Mouse (Mus musculus): ENCODE results near the gene Gm4131. TPM values are rescaled to one million over a fixed set of nuclear protein-coding genes. Genes with fewer than 3 reads are reported as not detected.
"Not testable (repeated sequence)": the region's sequence is repeated elsewhere in the genome, so short reads cannot be mapped to it uniquely, and the experiment has no call there.

The Gm4131 gene
- not detected in 2 replicates for polyA plus RNA-seq (2012; rRNA removed)

DNA sequence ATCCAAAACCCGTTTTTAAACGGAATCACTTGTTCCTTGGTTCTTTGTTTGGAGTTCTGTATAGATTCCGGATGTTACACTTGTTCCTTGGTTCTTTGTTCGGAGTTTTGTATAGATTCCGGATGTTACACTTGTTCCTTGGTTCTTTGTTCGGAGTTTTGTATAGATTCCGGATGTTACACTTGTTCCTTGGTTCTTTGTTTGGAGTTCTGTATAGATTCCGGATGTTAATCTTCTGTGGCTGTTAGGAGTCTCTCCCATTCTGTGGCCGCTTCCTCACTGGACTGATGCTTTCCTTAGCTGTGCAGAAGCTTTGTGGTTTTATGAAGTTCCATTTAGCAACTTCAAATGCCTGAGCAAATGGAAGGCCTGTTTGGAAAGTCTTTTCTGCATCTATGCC, at the start of gene Gm4131:
TSS of gene Gm4131 (minus strand) at position 101 of the 400 bp plus-strand sequence.
- not testable (repeated sequence) for H3K4me1 ChIP-seq (ENCODE audit: control insufficient read depth, insufficient read depth, low read length); H3K4me3 ChIP-seq (ENCODE audit: insufficient read depth, low read length); H3K27ac ChIP-seq (ENCODE audit: insufficient read depth, low read length)

DNA sequence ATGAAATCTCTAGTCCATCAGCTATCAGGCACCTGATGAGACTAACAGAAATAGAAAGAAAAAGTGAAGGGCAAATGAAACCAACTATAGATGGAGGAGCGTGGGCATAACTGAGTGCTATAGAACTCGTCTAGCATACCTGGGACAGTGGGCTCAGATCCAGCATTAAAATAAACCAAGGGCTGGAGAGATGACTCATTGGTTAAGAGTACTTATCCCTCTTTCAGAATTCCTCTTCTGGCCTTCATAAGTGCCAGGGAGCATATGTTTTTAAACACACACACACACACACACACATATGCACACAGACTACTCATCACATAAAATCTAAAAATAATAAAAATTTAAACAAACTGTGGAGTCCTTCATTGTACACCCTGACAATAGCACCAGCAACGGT, 43.2 kb upstream of the Gm4131 start:
- TF ChIP-seq POLR2A (IDR thresholded peaks at IDR 0.05; ENCODE audit: extremely low read depth, insufficient read depth, low read length), result no peak
- TF ChIP-seq CTCF (IDR thresholded peaks at IDR 0.05; ENCODE audit: extremely low read depth, insufficient read depth, low read length), result no peak
- Histone ChIP-seq H3K4me3 (ENCODE audit: insufficient read depth, low read length) (no peak overlapping the region), H3K27ac (ENCODE audit: insufficient read depth, low read length) (no peak overlapping the region), H3K4me1 (ENCODE audit: control insufficient read depth, insufficient read depth, low read length) (no peaks in the 10 kb centered on the region)

DNA sequence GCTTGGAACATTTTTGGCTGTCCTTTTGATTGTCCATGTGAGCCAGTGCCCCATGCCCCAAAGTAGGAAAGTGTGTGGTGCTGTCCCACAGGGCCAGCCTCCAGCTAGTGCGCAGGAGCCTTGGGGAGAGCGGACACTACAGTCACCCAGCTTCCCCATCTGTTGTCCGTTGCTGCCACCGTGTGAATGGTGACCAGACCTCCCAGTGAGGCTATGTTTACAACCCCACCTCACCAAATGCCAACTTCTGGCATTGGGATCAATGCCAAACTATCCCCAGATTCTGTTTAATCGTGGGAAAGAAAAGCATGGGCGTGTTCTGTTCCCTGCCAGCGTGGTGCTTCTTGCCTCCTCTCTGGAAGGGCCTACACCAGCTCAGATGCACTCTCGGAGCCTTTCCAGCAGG, 41.1 kb upstream of the Gm4131 start:
- H3K27ac ChIP-seq (ENCODE audit: insufficient read depth, low read length), result no peak overlapping the region
- H3K4me3 ChIP-seq (ENCODE audit: insufficient read depth, low read length), result no peak overlapping the region
- no peak for TF ChIP-seq POLR2A (IDR thresholded peaks at IDR 0.05; ENCODE audit: extremely low read depth, insufficient read depth, low read length)
- TF ChIP-seq CTCF (IDR thresholded peaks at IDR 0.05; ENCODE audit: extremely low read depth, insufficient read depth, low read length), result peak; percentile 59
- no peaks in the 10 kb centered on the region; the same call in 1 of the 2 replicates for H3K4me1 ChIP-seq (ENCODE audit: control insufficient read depth, insufficient read depth, low read length)

DNA sequence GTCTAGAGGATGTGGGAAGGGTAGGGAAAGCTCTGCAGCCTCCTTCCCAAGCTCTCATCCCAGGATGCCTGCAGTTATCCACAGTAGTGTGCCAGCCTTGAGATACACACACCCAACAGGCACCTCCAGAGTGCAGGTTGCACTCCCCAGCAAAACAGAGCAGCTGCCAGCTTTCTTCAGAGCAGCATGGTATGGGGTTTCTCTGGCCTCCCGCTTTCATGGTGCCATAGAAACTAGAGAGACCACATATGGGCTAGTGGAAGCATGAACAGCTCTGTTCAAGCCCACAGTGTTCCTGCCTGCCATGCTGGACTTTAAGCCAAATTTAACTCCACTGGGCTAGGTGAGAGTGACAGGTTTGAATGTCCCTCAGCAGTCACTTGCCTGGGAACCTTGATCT, 36.1 kb upstream of the Gm4131 start:
- Histone ChIP-seq H3K4me1 (ENCODE audit: control insufficient read depth, insufficient read depth, low read length) (peaks cover 2% of the 10 kb centered on the region; the same call in 1 of the 2 replicates), H3K4me3 (ENCODE audit: insufficient read depth, low read length) (no peak overlapping the region), H3K27ac (ENCODE audit: insufficient read depth, low read length) (no peak overlapping the region)
- TF ChIP-seq CTCF (IDR thresholded peaks at IDR 0.05; ENCODE audit: extremely low read depth, insufficient read depth, low read length) (no peak), POLR2A (IDR thresholded peaks at IDR 0.05; ENCODE audit: extremely low read depth, insufficient read depth, low read length) (no peak)

DNA sequence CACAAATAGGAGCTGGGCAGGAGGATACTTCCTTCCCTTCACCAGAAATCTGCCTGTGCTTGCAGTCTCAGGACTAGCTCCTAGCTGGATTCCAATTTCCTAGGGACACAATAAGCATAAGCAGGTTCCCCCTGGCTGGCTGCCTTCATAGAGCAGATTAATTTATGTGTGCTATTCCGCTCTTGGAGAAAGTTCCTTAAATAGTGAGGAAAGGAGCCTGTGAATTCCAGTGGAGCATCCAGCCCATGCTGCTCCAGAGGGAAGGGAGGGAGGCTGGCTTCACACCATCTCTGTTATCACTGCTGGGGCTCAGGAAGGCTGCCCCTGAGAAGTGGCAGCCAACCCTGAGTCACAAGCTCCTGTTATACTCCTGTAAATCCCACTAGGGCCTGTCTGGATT, 35.5 kb upstream of the Gm4131 start:
- no peak overlapping the region for H3K27ac ChIP-seq (ENCODE audit: insufficient read depth, low read length)
- no peak overlapping the region for H3K4me3 ChIP-seq (ENCODE audit: insufficient read depth, low read length)
- H3K4me1 ChIP-seq (ENCODE audit: control insufficient read depth, insufficient read depth, low read length), result peaks cover 2% of the 10 kb centered on the region; the same call in 1 of the 2 replicates
- TF ChIP-seq CTCF (IDR thresholded peaks at IDR 0.05; ENCODE audit: extremely low read depth, insufficient read depth, low read length) (no peak), POLR2A (IDR thresholded peaks at IDR 0.05; ENCODE audit: extremely low read depth, insufficient read depth, low read length) (no peak)

DNA sequence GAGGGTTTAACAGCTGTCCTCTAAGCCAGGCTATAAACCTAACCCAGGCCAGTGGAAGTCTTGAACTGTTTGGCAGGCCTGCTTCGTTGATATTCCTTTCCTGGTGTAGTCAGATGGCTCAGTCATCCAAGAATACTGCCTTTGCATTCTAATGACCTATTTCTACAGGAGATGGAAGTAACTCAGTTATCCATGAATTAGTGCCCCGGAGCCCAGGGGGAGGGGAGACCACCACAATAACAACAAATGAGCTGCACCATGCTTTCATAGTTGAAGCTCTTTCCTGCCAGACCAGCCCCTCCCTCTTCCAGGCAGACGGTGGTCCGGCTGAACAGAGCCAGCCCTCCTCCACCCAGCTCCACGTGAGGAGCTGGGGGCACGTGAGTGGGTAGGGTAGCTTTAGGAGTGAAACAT, 33.4 kb upstream of the Gm4131 start:
- Histone ChIP-seq H3K4me3 (ENCODE audit: insufficient read depth, low read length) (no peak overlapping the region), H3K27ac (ENCODE audit: insufficient read depth, low read length) (no peak overlapping the region), H3K4me1 (ENCODE audit: control insufficient read depth, insufficient read depth, low read length) (peaks cover 2% of the 10 kb centered on the region; the same call in 1 of the 2 replicates)
- TF ChIP-seq CTCF (IDR thresholded peaks at IDR 0.05; ENCODE audit: extremely low read depth, insufficient read depth, low read length), result no peak
- TF ChIP-seq POLR2A (IDR thresholded peaks at IDR 0.05; ENCODE audit: extremely low read depth, insufficient read depth, low read length), result no peak

DNA sequence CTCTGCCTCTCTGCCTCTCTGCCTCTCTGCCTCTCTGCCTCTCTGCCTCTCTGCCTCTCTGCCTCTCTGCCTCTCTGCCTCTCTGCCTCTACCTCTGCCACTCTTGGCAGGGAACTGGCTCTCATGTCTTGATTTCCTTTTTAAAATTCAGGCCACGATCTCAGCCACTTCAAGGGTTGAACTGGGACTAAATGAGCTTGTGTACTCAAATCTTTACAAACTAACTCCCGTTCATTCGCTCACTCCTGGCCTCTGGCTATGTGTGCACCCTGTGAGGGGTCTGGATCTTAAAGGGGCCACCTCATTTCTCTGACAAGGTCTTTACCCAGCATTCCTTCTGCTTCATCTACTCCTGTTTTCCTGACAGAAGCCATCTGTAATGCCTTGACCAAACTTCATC, 18.6 kb upstream of the Gm4131 start:
- Histone ChIP-seq H3K4me3 (ENCODE audit: insufficient read depth, low read length) (no peak overlapping the region), H3K27ac (ENCODE audit: insufficient read depth, low read length) (peak overlapping the region; percentile 43)
- TF ChIP-seq POLR2A (IDR thresholded peaks at IDR 0.05; ENCODE audit: extremely low read depth, insufficient read depth, low read length) (no peak), CTCF (IDR thresholded peaks at IDR 0.05; ENCODE audit: extremely low read depth, insufficient read depth, low read length) (no peak)

DNA sequence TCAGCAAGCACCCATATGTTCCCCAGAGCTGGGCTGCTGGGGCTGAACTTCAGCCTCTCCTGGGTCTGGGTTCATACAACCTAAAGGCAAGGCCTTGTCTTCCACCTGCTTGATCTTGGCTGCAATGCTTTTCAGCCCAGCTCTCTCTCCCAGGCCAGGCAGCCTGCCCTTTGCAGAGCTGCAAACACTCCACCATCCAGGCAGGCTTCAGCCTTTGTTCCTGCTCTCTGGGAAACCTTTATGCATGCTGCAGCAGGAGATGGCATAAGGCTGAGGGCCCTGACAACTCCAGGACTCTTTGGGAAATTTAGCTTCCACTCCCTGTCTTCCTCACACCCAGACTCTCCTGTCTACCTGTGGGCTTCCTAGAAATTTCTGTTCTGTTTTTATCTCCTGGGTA, 17.9 kb upstream of the Gm4131 start:
- no peaks in the 10 kb centered on the region; the same call in 1 of the 2 replicates for H3K4me1 ChIP-seq (ENCODE audit: control insufficient read depth, insufficient read depth, low read length)
- H3K27ac ChIP-seq (ENCODE audit: insufficient read depth, low read length), result peak overlapping the region; percentile 39
- TF ChIP-seq POLR2A (IDR thresholded peaks at IDR 0.05; ENCODE audit: extremely low read depth, insufficient read depth, low read length) (no peak), CTCF (IDR thresholded peaks at IDR 0.05; ENCODE audit: extremely low read depth, insufficient read depth, low read length) (no peak)

More for the DNA sequence above, 18.6 kb upstream of the Gm4131 start:
- no peaks in the 10 kb centered on the region; the same call in 1 of the 2 replicates for H3K4me1 ChIP-seq (ENCODE audit: control insufficient read depth, insufficient read depth, low read length)

DNA sequence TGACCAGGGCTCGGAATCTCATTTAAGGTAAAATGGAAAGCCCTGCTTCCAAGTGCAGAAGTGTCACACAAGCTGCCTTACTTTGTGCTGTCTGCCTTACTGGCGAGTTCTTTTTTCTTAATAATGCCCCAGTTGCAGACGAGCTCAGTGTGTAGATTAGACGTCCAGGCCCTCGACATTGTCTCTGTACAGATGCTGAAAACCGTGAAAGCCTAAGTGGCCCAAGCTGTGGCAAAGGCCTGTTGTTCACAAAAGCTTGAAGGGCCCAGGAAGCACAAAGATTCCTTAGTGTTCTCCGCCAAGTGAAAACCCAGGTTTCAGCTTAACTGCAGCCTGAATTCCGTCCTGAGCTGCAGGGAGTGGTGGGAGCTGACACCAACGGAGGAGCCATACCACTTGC, 15.0 kb upstream of the Gm4131 start:
- TF ChIP-seq POLR2A (IDR thresholded peaks at IDR 0.05; ENCODE audit: extremely low read depth, insufficient read depth, low read length), result no peak
- TF ChIP-seq CTCF (IDR thresholded peaks at IDR 0.05; ENCODE audit: extremely low read depth, insufficient read depth, low read length), result no peak
- H3K4me3 ChIP-seq (ENCODE audit: insufficient read depth, low read length), result no peak overlapping the region
- no peaks in the 10 kb centered on the region; the same call in 1 of the 2 replicates for H3K4me1 ChIP-seq (ENCODE audit: control insufficient read depth, insufficient read depth, low read length)
- H3K27ac ChIP-seq (ENCODE audit: insufficient read depth, low read length), result 0 out of 2 replicates have a peak overlapping the region, but pooled peaks have one; percentile 25

More for the DNA sequence above, 17.9 kb upstream of the Gm4131 start:
- H3K4me3 ChIP-seq (ENCODE audit: insufficient read depth, low read length), result no peak overlapping the region

DNA sequence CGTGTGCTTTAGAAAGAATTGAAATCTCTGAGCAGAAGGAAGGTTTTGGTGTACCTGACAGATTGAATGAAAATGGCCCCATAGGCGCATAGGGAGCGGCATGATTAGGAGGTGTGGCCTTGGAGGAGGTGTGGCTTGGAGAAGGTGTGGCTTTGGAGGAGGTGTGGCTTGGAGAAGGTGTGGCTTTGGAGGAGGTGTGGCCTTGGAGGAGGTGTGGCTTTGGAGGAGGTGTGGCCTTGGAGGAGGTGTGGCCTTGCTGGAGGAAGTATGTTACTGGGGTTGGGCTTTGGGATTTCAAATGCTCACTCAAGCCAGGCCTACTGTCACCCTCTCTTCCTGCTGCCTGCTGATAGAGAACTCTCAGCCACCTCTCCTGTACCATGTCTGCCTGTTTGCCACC, 14.2 kb upstream of the Gm4131 start:
- no peak overlapping the region for H3K27ac ChIP-seq (ENCODE audit: insufficient read depth, low read length)
- H3K4me1 ChIP-seq (ENCODE audit: control insufficient read depth, insufficient read depth, low read length), result no peaks in the 10 kb centered on the region; the same call in 1 of the 2 replicates
- no peak overlapping the region for H3K4me3 ChIP-seq (ENCODE audit: insufficient read depth, low read length)
- no peak for TF ChIP-seq CTCF (IDR thresholded peaks at IDR 0.05; ENCODE audit: extremely low read depth, insufficient read depth, low read length)
- no peak for TF ChIP-seq POLR2A (IDR thresholded peaks at IDR 0.05; ENCODE audit: extremely low read depth, insufficient read depth, low read length)
